Mouse (Mus musculus): ENCODE results near the gene Trmt13.

DNA sequence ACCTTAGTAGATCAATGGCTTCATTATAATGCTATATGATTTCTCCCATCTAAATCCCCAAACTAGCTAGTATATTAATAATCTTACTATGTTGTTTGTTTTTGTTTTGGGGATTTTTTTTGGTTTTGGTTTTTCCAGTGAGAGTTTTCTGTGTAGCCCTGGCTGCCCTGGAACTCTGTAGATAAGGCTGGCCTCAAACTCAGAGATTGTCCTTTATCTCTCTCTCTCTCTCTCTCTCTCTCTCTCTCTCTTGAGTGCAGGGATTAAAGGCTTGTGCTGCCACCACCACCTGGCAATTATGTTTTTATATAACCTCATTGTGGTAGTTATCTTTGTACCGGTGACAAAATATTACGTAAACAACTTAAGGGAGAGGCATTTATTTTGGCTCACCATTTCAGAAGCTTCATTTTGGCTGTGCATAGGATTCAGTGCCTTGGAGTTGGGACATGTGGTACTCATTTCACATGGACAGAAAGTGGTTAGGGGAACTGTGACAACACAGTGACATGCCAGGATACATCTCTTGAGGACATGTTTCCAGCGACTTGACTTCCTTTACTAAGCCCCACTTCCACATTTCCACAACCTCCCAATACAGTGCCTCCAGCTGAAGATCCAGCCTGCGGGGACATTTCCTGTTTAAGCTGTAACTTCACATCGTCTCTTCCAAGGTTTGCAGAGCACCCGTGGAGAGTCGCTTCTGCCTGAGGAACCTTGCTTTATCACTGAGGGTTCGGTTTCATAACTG lies 1.1 kb upstream of the Trmt13 start:
- no peak for TF ChIP-seq POLR2A (IDR thresholded peaks at IDR 0.05; ENCODE audit: borderline replicate concordance, extremely low read depth, insufficient read depth, insufficient read length, poor library complexity, severe bottlenecking)
- no peak for TF ChIP-seq CTCF (IDR thresholded peaks at IDR 0.05; ENCODE audit: borderline replicate concordance, extremely low read depth, insufficient read depth, insufficient read length)
